Mouse (Mus musculus) heart, embryonic 15.5 days (tissue): Measurements from ENCODE around the gene Tex14. TPM values are rescaled to one million over a fixed set of nuclear protein-coding genes. Genes with fewer than 3 reads are reported as not detected.
"Not testable (repeated sequence)": the region's sequence is repeated elsewhere in the genome, so short reads cannot be mapped to it uniquely, and the experiment has no call there.

Experiments used
- ATAC-seq: fragments of 200-750 bp; cut with Nextera tagmentation; replicated peaks from 2 replicates; pipeline ENCODE4 v1.8.0; 2017; ENCODE audit warnings: low read depth, moderate TSS enrichment; ENCODE audit not compliant: insufficient number of reproducible peaks, insufficient read depth, low FRiP score
- H3K27ac ChIP-seq: fragments of 300-500 bp; sonication (generic); 2 replicates; pipeline ENCODE4 v1.5.1; 2015; ENCODE audit warnings: mild to moderate bottlenecking, inconsistent platforms
- H3K27me3 ChIP-seq: fragments of 300-500 bp; sonication (generic); 2 replicates; pipeline ENCODE4 v1.6.1; 2015; ENCODE audit warnings: inconsistent platforms
- H3K36me3 ChIP-seq: fragments of 300-500 bp; sonication (generic); 2 replicates; pipeline ENCODE4 v1.6.1; 2015; ENCODE audit warnings: mild to moderate bottlenecking, inconsistent platforms
- H3K4me1 ChIP-seq: fragments of 300-500 bp; sonication (generic); replicated peaks from 2 replicates; pipeline ENCODE4 v1.6.1; 2015; ENCODE audit warnings: inconsistent platforms
- H3K4me2 ChIP-seq: fragments of 300-500 bp; sonication (generic); 2 replicates; pipeline ENCODE4 v1.6.1; 2015; ENCODE audit warnings: inconsistent platforms, mild to moderate bottlenecking, moderate library complexity
- H3K4me3 ChIP-seq: fragments of 300-500 bp; sonication (generic); 2 replicates; pipeline ENCODE4 v1.5.1; 2015; ENCODE audit warnings: mild to moderate bottlenecking, inconsistent platforms
- H3K9ac ChIP-seq: fragments of 300-500 bp; sonication (generic); 2 replicates; pipeline ENCODE4 v1.6.1; 2015; ENCODE audit warnings: mild to moderate bottlenecking, inconsistent platforms
- H3K9me3 ChIP-seq: fragments of 300-500 bp; sonication (generic); replicated peaks from 2 replicates; pipeline ENCODE4 v1.6.1; 2016; ENCODE audit warnings: inconsistent platforms
- WGBS: fragments of 180-500 bp; shearing (Covaris S2); methylation state at CpG from one replicate; pipeline ENCODE4 v1.1.7; 2015; ENCODE audit warnings: mixed read lengths; 5-methylcytosine and 5-hydroxymethylcytosine counted together
- polyA plus RNA-seq: library from polyadenylated mRNA; unstranded; fragments of >200 nt; fragmentation: Nextera tagmentation; extraction: Ambion mirVana; gene quantifications from 2 replicates; pipeline ENCODE4 v1.2.1, GENCODE M21; 2015

The Tex14 gene
- polyA plus RNA-seq, 1 experiment from 2014 or later, result 0.24 TPM

DNA sequence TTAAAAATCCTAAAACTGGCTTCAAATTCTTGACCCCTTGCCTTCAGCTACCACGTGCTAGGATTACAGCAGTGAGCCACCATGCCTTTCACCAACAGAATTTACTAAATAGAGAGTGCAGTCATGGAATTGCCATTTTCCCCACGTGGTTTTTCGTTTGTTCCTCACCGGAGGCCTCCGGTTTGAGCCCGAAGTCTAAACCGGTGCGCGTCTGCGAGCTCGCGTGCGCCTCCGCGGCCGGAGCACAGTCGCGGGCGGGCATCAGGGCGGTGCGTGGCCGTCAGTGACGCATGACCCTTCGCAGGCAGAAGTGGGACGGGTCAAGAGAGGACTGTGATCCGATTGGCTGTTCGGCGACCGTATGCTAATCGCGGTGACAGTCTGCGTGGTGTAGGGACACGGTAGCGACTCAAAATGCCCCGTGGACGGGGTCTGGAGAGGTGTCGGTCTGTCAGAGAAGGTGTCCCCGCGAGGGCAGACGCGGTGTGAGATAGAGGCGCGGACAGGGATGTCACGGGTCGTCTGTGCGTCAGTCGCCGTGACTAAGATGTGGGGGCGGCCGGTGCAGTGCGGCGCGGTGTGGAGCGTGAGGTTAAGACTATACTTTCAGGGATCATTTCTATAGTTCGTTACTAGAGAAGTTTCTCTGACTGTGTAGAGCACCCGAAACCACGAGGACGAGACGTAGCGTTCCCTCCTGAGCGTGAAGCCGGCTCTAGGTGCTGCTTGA lies 37.9 kb downstream of the Tex14 start:
- ATAC-seq, result peak; percentile 99

DNA sequence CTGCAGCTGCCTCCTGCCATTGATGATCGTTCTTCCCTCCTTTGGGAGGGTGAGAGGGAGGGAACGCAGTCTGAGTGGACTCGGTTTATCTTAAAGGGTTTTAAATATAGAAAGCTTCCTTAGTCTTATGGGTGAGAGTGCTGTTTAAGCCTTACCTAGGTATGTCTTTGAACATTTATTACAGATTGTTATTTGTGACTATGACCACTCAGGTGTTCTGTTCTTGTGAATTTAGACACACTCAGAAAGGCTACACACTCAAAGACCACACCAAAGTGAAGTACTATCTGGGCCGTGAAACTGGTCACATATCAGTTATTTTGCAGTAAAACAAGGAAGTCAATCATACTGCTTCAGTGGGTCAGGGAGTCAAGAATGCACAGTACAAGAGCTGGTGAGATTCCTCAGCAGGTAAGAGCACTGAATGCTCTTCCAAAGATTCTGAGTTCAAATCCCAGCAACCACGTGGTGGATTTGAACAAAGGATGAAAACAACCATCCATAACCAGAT lies 38.6 kb downstream of the Tex14 start:
- H3K4me1 ChIP-seq, result peaks cover 12% of the 10 kb centered on the region
- H3K4me3 ChIP-seq, result no peak overlapping the region
- H3K9me3 ChIP-seq, result no peaks in the 10 kb centered on the region
- no peaks in the 10 kb centered on the region for H3K27me3 ChIP-seq
- no peak; the same call in 1 of the 2 replicates for ATAC-seq
- H3K4me2 ChIP-seq, result no peak overlapping the region
- H3K36me3 ChIP-seq, result no peaks in the 10 kb centered on the region
- under 1% methylated on average over 5 of the region's 5 CpGs for WGBS
- peak overlapping the region; percentile 81 for H3K27ac ChIP-seq
- H3K9ac ChIP-seq, result no peak overlapping the region

More for the DNA sequence above, 37.9 kb downstream of the Tex14 start:
- H3K27me3 ChIP-seq, H3K36me3 ChIP-seq, H3K9me3 ChIP-seq: not testable (repeated sequence)
- Histone ChIP-seq H3K9ac (peak overlapping the region; percentile 45; the same call in 1 of the 2 replicates), H3K4me2 (peak overlapping the region; percentile 71), H3K4me1 (peaks cover 11% of the 10 kb centered on the region), H3K27ac (peak overlapping the region; percentile 81), H3K4me3 (peak overlapping the region; percentile 41)
- WGBS, result 0% methylated on average over 31 of the region's 62 CpGs

DNA sequence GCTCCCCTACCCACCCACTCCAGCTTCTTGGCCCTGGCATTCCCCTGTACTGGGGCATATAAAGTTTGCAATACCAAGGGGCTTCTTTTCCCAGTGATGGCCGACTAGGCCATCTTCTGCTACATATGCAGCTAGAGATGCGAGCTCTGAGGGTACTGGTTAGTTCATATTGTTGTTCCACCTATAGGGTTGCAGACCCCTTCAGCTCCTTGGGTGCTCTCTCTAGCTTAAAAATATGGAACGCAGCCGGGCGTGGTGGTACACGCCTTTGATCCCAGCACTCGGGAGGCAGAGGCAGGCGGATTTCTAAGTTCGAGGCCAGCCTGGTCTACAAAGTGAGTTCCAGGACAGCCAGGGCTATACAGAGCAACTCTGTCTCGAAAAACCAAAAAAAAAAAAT lies 39.2 kb downstream of the Tex14 start:
- H3K27me3 ChIP-seq, H3K9me3 ChIP-seq, H3K36me3 ChIP-seq, H3K27ac ChIP-seq, ATAC-seq, H3K4me2 ChIP-seq, H3K9ac ChIP-seq, H3K4me3 ChIP-seq: not testable (repeated sequence)
- 72% methylated on average over 10 of the region's 10 CpGs for WGBS
- peaks cover 14% of the 10 kb centered on the region for H3K4me1 ChIP-seq

DNA sequence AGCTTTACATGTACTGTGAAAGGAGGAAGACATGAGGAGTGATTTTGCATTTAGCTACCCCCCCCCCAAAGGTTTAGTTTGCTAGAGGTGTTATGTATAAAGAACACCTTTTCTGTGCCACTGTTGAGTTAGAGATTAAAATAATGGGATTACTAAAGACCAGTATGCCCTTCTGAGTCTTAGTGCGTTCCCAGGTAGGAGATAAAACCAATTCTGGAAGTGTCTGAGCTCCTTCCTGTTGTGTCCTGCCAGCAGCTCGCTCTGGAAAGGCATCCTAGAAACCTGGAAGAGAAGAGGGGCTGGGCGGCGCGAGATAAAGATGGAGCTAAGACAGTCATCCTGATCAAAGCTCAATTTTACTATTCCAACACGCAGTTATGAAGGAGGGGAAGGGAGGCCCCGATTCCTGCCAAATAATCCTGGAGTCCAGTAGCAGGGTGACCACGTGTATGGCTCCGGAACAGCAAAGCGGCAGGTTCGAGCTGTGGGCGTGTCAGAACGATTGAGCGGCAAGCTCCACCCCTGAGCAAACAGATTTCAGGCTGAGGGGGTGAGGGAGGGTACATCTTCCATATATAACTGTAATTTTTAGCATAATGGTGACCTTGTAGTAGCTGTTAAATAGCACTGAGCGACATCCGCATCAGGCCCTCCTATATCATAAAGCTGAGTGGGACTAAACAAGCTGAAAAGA lies 40.0 kb downstream of the Tex14 start:
- WGBS, result 5% methylated on average over 16 of the region's 16 CpGs

DNA sequence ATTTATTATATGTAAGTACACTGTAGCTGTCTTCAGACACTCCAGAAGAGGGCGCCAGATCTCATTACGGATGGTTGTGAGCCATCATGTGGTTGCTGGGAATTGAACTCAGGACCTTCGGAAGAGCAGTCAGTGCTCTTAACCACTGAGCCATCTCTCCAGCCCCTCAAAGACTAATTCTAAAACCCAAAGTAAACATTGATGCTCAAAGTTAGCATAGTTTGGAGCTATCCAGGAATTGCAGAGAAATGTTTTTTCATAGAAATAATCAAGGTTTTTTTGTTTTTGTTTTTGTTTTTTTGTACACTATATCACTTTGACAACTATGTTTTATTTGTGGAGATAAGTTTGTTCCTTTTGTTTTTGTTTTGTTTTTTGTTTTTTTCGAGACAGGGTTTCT lies 40.7 kb downstream of the Tex14 start:
- not testable (repeated sequence) for H3K36me3 ChIP-seq, H3K4me2 ChIP-seq, H3K27ac ChIP-seq, ATAC-seq, H3K9ac ChIP-seq, H3K27me3 ChIP-seq, H3K4me3 ChIP-seq, H3K9me3 ChIP-seq
- peaks cover 17% of the 10 kb centered on the region for H3K4me1 ChIP-seq
- WGBS, result 51% methylated on average over 4 of the region's 4 CpGs

More for the DNA sequence above, 40.0 kb downstream of the Tex14 start:
- peak overlapping the region; percentile 43 for H3K4me2 ChIP-seq
- no peaks in the 10 kb centered on the region for H3K27me3 ChIP-seq
- peak overlapping the region; percentile 2; the same call in 1 of the 2 replicates for H3K27ac ChIP-seq
- H3K4me1 ChIP-seq, result peaks cover 17% of the 10 kb centered on the region
- peak overlapping the region; percentile 15; the same call in 1 of the 2 replicates for H3K4me3 ChIP-seq
- H3K9me3 ChIP-seq, result no peaks in the 10 kb centered on the region
- ATAC-seq, result no peak
- no peaks in the 10 kb centered on the region for H3K36me3 ChIP-seq
- no peak overlapping the region for H3K9ac ChIP-seq

DNA sequence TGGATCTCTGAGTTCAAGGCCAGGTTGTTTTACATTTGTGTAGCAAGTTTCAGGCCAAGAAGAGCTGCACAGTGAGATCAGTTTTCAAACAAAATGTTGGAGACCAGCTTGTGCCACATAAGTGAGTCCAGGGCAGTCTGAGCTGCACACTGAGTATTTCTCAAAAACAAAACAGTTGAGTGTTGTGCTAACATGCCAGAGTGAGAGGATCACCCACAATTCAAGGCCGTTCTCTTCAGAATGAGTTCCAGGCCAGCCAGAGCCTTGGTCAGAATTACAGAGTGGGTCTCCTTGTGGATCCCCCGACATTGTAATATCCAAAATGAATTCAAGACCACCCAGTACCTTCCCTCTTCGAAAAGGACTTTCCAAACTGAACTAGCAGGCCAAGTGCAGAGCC lies 41.3 kb downstream of the Tex14 start:
- Histone ChIP-seq H3K9ac (no peak overlapping the region), H3K27me3 (no peaks in the 10 kb centered on the region), H3K27ac (no peak overlapping the region), H3K4me3 (no peak overlapping the region), H3K4me1 (peaks cover 17% of the 10 kb centered on the region), H3K4me2 (no peak overlapping the region), H3K36me3 (no peaks in the 10 kb centered on the region), H3K9me3 (no peaks in the 10 kb centered on the region)
- 89% methylated on average over 3 of the region's 3 CpGs for WGBS
- ATAC-seq, result no peak

DNA sequence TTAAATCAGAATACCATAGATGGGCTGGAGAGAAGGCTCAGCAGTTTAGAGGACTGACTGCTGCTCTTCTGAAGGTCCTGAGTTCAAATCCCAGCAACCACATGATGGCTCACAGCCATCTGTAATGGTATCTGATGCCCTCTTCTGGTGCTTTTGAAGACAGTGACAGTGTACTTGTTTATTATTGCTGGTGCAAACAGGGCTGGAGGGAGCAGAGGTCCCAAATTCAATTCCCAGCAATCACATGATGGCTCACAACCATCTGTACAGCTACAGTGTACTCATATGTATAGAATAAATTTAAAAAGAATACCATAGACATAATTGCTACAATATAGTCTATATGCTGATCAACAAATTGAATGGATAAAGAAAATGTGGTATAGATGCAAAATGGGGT lies 42.6 kb downstream of the Tex14 start:
- ATAC-seq, result no peak
- no peaks in the 10 kb centered on the region for H3K27me3 ChIP-seq
- no peak overlapping the region for H3K4me3 ChIP-seq
- no peaks in the 10 kb centered on the region for H3K9me3 ChIP-seq
- H3K36me3 ChIP-seq, result no peaks in the 10 kb centered on the region
- peaks cover 17% of the 10 kb centered on the region for H3K4me1 ChIP-seq
- no peak overlapping the region for H3K9ac ChIP-seq
- H3K27ac ChIP-seq, result no peak overlapping the region
- H3K4me2 ChIP-seq, result no peak overlapping the region

DNA sequence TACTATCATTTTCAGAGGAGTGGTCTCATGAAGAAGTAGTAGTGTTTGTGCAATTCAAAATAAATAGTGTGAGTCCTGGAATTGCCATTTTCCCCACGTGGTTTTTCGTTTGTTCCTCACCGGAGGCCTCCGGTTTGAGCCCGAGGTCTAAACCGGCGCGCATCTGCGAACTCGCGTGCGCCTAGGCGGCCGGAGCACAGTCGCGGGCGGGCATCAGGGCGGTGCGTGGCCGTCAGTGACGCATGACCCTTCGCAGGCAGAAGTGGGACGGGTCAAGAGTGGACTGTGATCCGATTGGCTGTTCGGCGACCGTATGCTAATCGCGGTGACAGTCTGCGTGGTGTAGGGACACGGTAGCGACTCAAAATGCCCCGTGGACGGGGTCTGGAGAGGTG lies 43.2 kb downstream of the Tex14 start:
- Histone ChIP-seq H3K9ac (peak overlapping the region; percentile 57), H3K4me3 (peak overlapping the region; percentile 49), H3K4me1 (peaks cover 21% of the 10 kb centered on the region), H3K4me2 (peak overlapping the region; percentile 70), H3K27ac (peak overlapping the region; percentile 64)
- peak; percentile 97 for ATAC-seq
- not testable (repeated sequence) for H3K36me3 ChIP-seq, H3K27me3 ChIP-seq, H3K9me3 ChIP-seq
- WGBS, result under 1% methylated on average over 33 of the region's 34 CpGs

DNA sequence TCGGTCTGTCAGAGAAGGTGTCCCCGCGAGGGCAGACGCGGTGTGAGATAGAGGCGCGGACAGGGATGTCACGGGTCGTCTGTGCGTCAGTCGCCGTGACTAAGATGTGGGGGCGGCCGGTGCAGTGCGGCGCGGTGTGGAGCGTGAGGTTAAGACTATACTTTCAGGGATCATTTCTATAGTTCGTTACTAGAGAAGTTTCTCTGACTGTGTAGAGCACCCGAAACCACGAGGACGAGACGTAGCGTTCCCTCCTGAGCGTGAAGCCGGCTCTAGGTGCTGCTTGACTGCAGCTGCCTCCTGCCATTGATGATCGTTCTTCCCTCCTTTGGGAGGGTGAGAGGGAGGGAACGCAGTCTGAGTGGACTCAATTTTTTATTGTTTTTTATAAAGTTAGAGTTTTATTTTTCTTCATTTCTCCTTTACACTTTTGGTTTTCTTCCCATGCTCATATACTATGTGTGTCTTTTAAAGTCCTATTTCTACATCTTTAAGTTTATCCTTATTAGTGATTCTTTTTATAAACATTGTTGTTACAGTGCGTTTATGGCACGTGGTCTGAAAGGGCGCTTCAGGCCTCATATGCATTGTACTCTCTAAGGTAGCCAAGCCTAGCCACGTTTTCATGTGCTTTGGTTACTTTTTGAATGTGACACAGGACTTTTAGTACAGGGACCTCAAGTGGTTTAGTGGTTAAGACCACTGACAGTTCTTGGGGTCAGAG lies 43.8 kb downstream of the Tex14 start:
- ATAC-seq, result peak; percentile 91
- H3K4me1 ChIP-seq, result peaks cover 23% of the 10 kb centered on the region
- not testable (repeated sequence) for H3K4me3 ChIP-seq, H3K36me3 ChIP-seq, H3K27me3 ChIP-seq, H3K9me3 ChIP-seq
- peak overlapping the region; percentile 82 for H3K27ac ChIP-seq
- 0% methylated on average over 6 of the region's 32 CpGs for WGBS
- H3K9ac ChIP-seq, result peak overlapping the region; percentile 25; the same call in 1 of the 2 replicates
- peak overlapping the region; percentile 30; the same call in 1 of the 2 replicates for H3K4me2 ChIP-seq

DNA sequence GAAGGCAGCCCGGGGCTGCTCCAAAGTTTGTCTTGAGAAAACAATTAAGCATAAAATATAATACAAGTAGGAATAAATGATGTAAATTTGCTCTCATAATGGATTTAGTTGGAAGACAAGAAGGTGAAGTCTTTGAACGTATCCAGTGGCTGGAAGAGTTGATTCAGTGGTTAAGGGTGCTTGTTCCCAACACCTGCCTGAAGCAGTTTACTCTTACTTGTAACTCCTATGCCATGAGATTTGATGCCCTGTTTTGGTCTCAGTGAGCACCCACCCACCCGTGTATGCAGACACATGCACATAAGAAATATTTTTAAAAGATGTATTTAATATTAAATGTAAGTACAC lies 44.3 kb downstream of the Tex14 start:
- H3K9ac ChIP-seq, result peak overlapping the region; percentile 25; the same call in 1 of the 2 replicates
- 14% methylated on average over 3 of the region's 3 CpGs for WGBS
- peaks cover 24% of the 10 kb centered on the region for H3K4me1 ChIP-seq
- H3K9me3 ChIP-seq, result no peaks in the 10 kb centered on the region
- H3K4me2 ChIP-seq, result peak overlapping the region; percentile 30; the same call in 1 of the 2 replicates
- no peak overlapping the region for H3K4me3 ChIP-seq
- H3K36me3 ChIP-seq, result no peaks in the 10 kb centered on the region
- peak overlapping the region; percentile 82 for H3K27ac ChIP-seq
- ATAC-seq, result no peak
- H3K27me3 ChIP-seq, result no peaks in the 10 kb centered on the region

DNA sequence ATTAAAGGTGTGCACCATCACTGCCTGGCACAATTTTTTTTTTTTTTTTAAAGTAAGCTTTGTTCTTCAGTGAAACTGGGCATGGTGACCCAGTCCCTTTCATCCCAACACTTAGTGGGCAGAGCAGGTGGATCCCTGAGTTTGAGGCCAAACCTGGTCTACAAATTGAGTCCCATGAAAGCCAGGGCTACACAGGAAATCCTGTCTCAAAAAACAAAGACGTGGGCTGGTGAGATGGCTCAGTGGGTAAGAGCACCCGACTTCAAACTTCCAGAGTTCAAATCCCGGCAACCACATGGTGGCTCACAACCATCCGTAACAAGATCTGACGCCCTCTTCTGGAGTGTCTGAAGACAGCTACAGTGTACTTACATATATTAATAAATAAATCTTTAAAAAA lies 45.0 kb downstream of the Tex14 start:
- H3K27me3 ChIP-seq, H3K27ac ChIP-seq, H3K4me2 ChIP-seq, H3K36me3 ChIP-seq, H3K4me3 ChIP-seq, ATAC-seq, H3K9ac ChIP-seq, H3K9me3 ChIP-seq: not testable (repeated sequence)
- peaks cover 20% of the 10 kb centered on the region for H3K4me1 ChIP-seq
- 52% methylated on average over 5 of the region's 5 CpGs for WGBS
